Mouse (Mus musculus) kidney, embryonic 14.5 days (tissue): ENCODE measurements around the gene T2. TPM values are rescaled to one million over a fixed set of nuclear protein-coding genes. Genes with fewer than 3 reads are reported as not detected.
"Not testable (repeated sequence)": the region's sequence is repeated elsewhere in the genome, so short reads cannot be mapped to it uniquely, and the experiment has no call there.

Source experiments
- ATAC-seq: fragments of 200-750 bp; cut with Nextera tagmentation; 2 replicates; pipeline ENCODE4 v1.8.0; 2017; ENCODE audit warnings: moderate number of reproducible peaks, mild to moderate bottlenecking, moderate TSS enrichment, moderate library complexity; ENCODE audit not compliant: low FRiP score, low TSS enrichment
- H3K27ac ChIP-seq: fragments of 300-500 bp; sonication (generic); 2 replicates; pipeline ENCODE4 v1.5.1; 2014; ENCODE audit warnings: low read depth, mild to moderate bottlenecking, low read length, moderate library complexity, mixed read lengths
- H3K27me3 ChIP-seq: fragments of 300-500 bp; sonication (generic); 2 replicates; pipeline ENCODE4 v1.6.1; 2014; ENCODE audit warnings: mild to moderate bottlenecking, low read length; ENCODE audit not compliant: control insufficient read depth, insufficient read depth
- H3K36me3 ChIP-seq: fragments of 300-500 bp; sonication (generic); 2 replicates; pipeline ENCODE4 v1.6.1; 2014; ENCODE audit warnings: low read length, mixed read lengths; ENCODE audit not compliant: control insufficient read depth, insufficient read depth
- H3K4me1 ChIP-seq: fragments of 300-500 bp; sonication (generic); 2 replicates; pipeline ENCODE4 v1.6.1; 2014; ENCODE audit warnings: low read length, mixed read lengths; ENCODE audit not compliant: control insufficient read depth, insufficient read depth
- H3K4me2 ChIP-seq: fragments of 300-500 bp; sonication (generic); replicated peaks from 2 replicates; pipeline ENCODE4 v1.6.1; 2014; ENCODE audit warnings: low read depth, mild to moderate bottlenecking, low read length
- H3K4me3 ChIP-seq: fragments of 300-500 bp; sonication (generic); 2 replicates; pipeline ENCODE4 v1.5.1; 2014; ENCODE audit warnings: mild to moderate bottlenecking, low read length
- H3K9ac ChIP-seq: fragments of 300-500 bp; sonication (generic); 2 replicates; pipeline ENCODE4 v1.6.1; 2014; ENCODE audit warnings: low read depth, mild to moderate bottlenecking, low read length, moderate library complexity
- H3K9me3 ChIP-seq: fragments of 300-500 bp; sonication (generic); 2 replicates; pipeline ENCODE4 v1.6.1; 2016; ENCODE audit warnings: low read length; ENCODE audit not compliant: control insufficient read depth
- WGBS: fragments of 180-500 bp; shearing (Covaris S2); extraction: QIAGEN DNeasy Blood & Tissue Kit; methylation state at CpG from one replicate; pipeline ENCODE4 v1.1.7; 2014; 5-methylcytosine and 5-hydroxymethylcytosine counted together
- polyA plus RNA-seq: library from polyadenylated mRNA; unstranded; fragments of >200 nt; fragmentation: Nextera tagmentation; extraction: Ambion mirVana; gene quantifications from 2 replicates; pipeline ENCODE4 v1.2.1, GENCODE M21; 2014

Gene T2
- polyA plus RNA-seq, 1 experiment from 2014 or later = 0.46 TPM

DNA sequence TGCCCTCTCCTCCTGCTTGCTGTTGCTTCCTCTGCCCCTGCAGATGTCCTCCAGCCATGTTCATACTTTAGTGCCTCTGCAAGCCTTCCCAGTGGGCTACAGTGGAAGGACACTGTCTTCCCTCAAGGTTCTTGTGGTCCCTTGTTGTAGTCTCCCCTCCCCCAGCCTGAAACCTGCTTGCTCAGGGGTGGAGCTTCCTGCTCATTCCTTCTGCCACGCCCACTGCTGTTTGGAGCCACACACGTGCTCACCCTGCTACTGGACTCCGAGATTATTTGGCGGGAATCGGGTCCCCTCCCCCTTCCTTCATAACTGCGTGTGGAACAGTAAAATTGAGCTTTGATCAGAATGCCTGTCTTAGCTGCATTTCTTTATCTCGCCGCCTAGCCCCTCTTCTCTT, 48.1 kb downstream of the T2 start:
- H3K4me2 ChIP-seq, H3K27me3 ChIP-seq, H3K9me3 ChIP-seq, H3K4me1 ChIP-seq, H3K36me3 ChIP-seq, ATAC-seq, H3K4me3 ChIP-seq, H3K9ac ChIP-seq, H3K27ac ChIP-seq: not testable (repeated sequence)
- 59% methylated on average over 8 of the region's 8 CpGs for WGBS

DNA sequence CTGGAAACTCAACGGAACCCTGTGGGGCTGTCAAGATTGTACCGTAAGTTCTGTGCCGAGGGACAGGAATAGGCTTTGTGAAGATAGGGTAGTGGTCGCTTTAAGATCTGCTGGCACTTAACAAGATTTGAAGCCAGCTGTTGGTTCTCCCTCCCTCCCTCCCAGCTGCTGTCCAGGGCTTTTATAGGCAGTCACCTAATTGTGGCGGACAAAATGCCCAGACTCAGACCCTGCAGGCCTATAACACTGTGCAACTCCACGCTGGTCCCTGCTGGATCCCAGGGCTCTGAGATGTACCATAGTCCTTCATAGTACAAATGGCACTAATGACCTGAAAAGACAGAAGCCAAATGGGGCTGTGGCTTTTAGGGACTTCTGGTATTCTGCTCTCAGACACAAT, 50.5 kb downstream of the T2 start:
- WGBS = 30% methylated on average over 6 of the region's 6 CpGs
- H3K36me3 ChIP-seq = no peaks in the 10 kb centered on the region
- no peaks in the 10 kb centered on the region for H3K9me3 ChIP-seq
- no peak overlapping the region for H3K27ac ChIP-seq
- ATAC-seq = no peak
- peaks cover 13% of the 10 kb centered on the region for H3K4me1 ChIP-seq
- no peaks in the 10 kb centered on the region for H3K27me3 ChIP-seq
- H3K4me2 ChIP-seq = no peak overlapping the region
- no peak overlapping the region for H3K9ac ChIP-seq
- H3K4me3 ChIP-seq = no peak overlapping the region

DNA sequence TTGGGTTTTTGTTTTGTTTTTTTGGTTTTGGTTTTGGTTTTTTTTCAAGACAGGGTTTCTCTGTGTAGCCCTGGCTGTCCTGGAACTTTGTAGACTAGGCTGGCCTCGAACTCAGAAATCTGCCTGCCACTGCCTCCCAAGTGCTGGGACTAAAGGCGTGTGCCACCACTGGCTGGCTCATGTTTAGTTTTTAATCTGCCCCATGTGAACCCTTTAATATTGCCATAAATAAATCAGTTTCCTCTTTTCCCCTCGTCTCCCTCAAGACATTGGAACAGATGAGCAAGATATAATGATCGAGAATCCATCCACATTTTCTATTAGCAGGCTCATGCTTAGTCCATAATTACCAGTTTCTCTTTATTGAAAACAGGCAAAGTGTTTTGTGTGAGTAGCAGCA, 52.2 kb downstream of the T2 start:
- not testable (repeated sequence) for H3K27ac ChIP-seq, ATAC-seq, H3K4me2 ChIP-seq, H3K9me3 ChIP-seq, H3K4me3 ChIP-seq, H3K9ac ChIP-seq, H3K36me3 ChIP-seq, H3K27me3 ChIP-seq
- WGBS = 68% methylated on average over 4 of the region's 4 CpGs
- peaks cover 13% of the 10 kb centered on the region for H3K4me1 ChIP-seq

DNA sequence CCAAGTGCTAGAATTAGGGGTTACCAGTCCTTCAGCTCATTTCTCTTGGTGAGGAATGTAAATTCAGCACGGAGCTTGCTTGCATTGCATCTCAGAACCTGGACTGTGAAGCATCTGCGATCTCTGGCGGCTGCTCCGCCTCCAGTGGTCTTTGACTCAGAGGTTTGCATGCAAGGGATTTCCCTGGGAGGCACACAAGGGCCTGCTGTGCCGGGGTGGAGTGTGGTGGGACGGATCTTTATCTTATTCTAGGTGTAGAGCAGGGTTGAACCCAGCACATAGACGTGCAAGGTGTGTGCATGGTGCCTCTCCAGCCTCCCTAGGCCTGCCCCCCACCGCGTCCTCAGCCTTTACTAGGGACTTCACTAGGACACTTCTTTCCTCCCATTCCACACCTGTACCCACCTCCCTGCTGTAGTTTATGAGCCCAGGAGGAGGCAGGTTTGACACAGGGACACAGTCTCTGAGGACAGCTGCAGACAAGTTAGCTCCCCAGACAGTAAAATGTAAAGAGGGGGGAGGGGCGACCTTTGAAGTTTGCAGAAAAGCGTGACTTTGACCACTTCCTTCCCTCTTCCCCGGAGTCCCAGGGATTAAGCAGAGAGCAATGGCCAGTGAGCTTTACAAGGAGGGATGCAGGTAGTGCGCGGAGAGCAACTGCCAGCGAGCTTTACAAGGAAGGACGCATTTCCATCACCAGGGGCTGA, 53.0 kb downstream of the T2 start:
- 5% methylated on average over 16 of the region's 16 CpGs for WGBS

DNA sequence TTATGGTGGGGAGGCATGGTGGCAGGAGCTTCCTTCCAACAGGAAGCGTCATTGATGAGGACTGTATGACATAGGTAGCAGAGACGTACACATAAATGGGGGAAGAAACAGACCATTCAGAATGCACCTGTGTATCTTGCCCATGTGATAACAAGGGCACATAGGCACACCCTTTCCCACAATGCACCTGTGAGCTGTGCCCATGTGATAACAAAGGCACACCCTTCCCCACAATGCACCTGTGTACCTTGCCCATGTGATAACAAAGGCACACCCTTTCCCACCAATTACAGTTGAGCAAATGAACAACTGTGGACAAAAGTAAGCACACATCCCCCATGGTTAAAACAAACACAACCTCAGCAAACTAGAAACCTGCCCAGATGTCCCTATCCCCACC, 54.5 kb downstream of the T2 start:
- Histone ChIP-seq H3K27me3 (no peaks in the 10 kb centered on the region), H3K4me2 (no peak overlapping the region), H3K9me3 (no peaks in the 10 kb centered on the region), H3K4me1 (peaks cover 16% of the 10 kb centered on the region), H3K4me3 (no peak overlapping the region), H3K36me3 (no peaks in the 10 kb centered on the region), H3K27ac (no peak overlapping the region), H3K9ac (no peak overlapping the region)
- ATAC-seq = no peak
- 81% methylated on average over 2 of the region's 2 CpGs for WGBS

More for the DNA sequence above, 53.0 kb downstream of the T2 start:
- Histone ChIP-seq H3K27ac (no peak overlapping the region), H3K9me3 (no peaks in the 10 kb centered on the region), H3K4me3 (no peak overlapping the region), H3K27me3 (no peaks in the 10 kb centered on the region), H3K9ac (no peak overlapping the region), H3K36me3 (no peaks in the 10 kb centered on the region), H3K4me1 (peaks cover 13% of the 10 kb centered on the region), H3K4me2 (no peak overlapping the region; the same call in 1 of the 2 replicates)
- no peak for ATAC-seq

DNA sequence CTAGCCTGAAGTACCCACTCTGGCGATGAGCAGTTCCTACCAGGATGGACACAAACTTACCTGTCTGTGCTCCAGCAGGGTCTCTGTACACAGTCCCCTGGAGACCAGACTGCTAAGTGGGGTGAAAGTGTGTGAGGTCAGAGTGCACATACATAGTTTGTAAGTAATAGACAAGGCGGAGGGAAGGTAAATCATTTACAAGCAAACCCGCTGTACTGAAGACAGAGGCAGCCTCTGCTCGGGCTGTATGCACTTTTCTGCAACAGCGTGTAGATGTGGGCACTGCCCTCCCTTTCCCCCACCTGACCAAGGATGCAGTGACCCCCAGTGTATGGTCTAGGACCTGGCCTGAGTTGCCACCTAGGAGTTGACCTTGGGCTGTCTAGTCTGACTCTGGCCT, 57.9 kb downstream of the T2 start:
- Histone ChIP-seq H3K36me3 (no peaks in the 10 kb centered on the region), H3K4me1 (peaks cover 13% of the 10 kb centered on the region), H3K4me2 (no peak overlapping the region), H3K4me3 (no peak overlapping the region), H3K27me3 (no peaks in the 10 kb centered on the region; the same call in 1 of the 2 replicates), H3K9me3 (no peaks in the 10 kb centered on the region), H3K27ac (no peak overlapping the region), H3K9ac (no peak overlapping the region)
- 49% methylated on average over 5 of the region's 5 CpGs for WGBS
- ATAC-seq = 0 out of 2 replicates have a peak, but pooled peaks have one; percentile 22

DNA sequence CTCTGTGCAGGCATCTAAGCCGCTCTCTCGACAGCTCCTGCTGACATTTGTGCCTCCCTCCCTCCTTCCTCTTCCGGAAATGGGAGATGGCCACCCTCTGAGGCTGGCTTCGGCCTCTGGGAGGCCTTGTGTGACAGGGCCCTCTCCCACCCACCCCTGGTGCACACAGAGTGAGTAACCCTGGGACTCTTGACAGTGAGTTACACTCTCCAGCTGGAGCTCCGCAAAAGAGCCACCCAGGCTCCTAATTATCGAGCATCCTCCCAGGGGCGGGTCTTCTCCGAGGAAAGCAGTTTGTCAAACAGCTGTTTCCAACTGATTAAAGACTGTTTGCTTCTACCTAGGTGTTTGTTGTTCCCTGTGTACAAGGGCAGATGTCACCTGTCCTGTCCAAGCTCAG, 59.7 kb downstream of the T2 start:
- ATAC-seq = peak; percentile 88

DNA sequence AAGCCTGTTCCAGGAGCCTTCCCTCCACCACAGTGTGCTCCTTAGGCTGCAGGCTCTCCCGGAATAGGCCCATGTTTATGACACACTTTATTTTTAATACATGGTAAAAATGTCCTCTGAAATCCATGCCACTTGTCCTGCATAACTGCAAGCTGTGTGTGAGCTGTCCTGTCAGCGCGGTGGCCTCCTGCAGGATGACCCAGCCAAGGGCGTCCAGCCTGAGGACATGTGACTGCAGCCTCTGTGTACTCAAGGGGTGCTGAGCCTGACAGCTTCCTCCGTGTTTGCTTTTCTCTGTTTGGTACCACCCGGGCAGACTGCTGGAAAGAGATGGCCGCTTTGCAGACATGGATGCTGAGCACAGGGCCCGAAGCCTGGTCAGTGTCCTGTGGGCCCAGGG, 61.1 kb downstream of the T2 start:
- Histone ChIP-seq H3K27ac (no peak overlapping the region), H3K4me2 (no peak overlapping the region), H3K4me3 (no peak overlapping the region), H3K4me1 (0 out of 2 replicates have a peak, but pooled peaks cover 7% of the 10 kb centered on the region), H3K27me3 (no peaks in the 10 kb centered on the region; the same call in 1 of the 2 replicates), H3K9ac (no peak overlapping the region), H3K9me3 (no peaks in the 10 kb centered on the region), H3K36me3 (no peaks in the 10 kb centered on the region)
- ATAC-seq = no peak
- 57% methylated on average over 8 of the region's 8 CpGs for WGBS

More for the DNA sequence above, 59.7 kb downstream of the T2 start:
- Histone ChIP-seq H3K27ac (no peak overlapping the region), H3K4me3 (no peak overlapping the region), H3K9ac (no peak overlapping the region), H3K4me1 (0 out of 2 replicates have a peak, but pooled peaks cover 7% of the 10 kb centered on the region), H3K36me3 (no peaks in the 10 kb centered on the region), H3K27me3 (no peaks in the 10 kb centered on the region; the same call in 1 of the 2 replicates), H3K4me2 (no peak overlapping the region), H3K9me3 (no peaks in the 10 kb centered on the region)
- 8% methylated on average over 8 of the region's 8 CpGs for WGBS

DNA sequence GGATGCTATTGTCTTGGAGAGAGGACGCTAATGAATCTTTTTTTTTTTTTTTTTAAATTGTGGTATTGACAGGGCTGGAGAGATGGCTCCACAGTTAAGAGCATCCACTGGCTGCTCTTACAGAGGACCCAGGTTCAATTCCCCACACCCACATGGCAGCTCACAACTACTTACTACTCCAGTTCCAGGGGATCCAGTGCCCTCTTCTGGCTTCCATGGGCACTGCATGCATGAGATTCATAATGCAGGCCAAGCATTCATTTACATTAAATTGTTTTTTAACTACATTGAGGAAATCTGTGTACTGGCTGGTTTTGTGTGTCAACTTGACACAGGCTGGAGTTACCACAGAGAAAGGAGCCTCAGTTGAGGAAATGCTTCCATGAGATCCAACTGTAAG, 64.9 kb downstream of the T2 start:
- no peaks in the 10 kb centered on the region; the same call in 1 of the 2 replicates for H3K27me3 ChIP-seq
- 0 out of 2 replicates have a peak, but pooled peaks cover 3% of the 10 kb centered on the region for H3K4me1 ChIP-seq
- H3K9me3 ChIP-seq = no peaks in the 10 kb centered on the region
- ATAC-seq = no peak
- no peak overlapping the region for H3K4me2 ChIP-seq
- H3K4me3 ChIP-seq = no peak overlapping the region
- WGBS = 44% methylated on average over 1 of the region's 1 CpGs
- H3K9ac ChIP-seq = no peak overlapping the region
- no peak overlapping the region for H3K27ac ChIP-seq
- no peaks in the 10 kb centered on the region for H3K36me3 ChIP-seq
